Mouse (Mus musculus) forebrain, embryonic 13.5 days (tissue): Measurements from ENCODE around the gene Capza1. TPM values are rescaled to one million over a fixed set of nuclear protein-coding genes. Genes with fewer than 3 reads are reported as not detected.

Experiments used
- ATAC-seq: fragments of 200-750 bp; cut with Nextera tagmentation; 2 replicates; pipeline ENCODE4 v1.8.0; 2017
- H3K27ac ChIP-seq: fragments of 300-500 bp; sonication (generic); 2 replicates; pipeline ENCODE4 v1.5.1; 2015; ENCODE audit warnings: inconsistent platforms, mild to moderate bottlenecking, moderate library complexity
- H3K27me3 ChIP-seq: fragments of 300-500 bp; sonication (generic); 2 replicates; pipeline ENCODE4 v1.6.1; 2015; ENCODE audit warnings: mild to moderate bottlenecking, inconsistent platforms
- H3K36me3 ChIP-seq: fragments of 300-500 bp; sonication (generic); 2 replicates; pipeline ENCODE4 v1.6.1; 2015; ENCODE audit warnings: mild to moderate bottlenecking, inconsistent platforms; ENCODE audit not compliant: poor library complexity, severe bottlenecking
- H3K4me1 ChIP-seq: fragments of 300-500 bp; sonication (generic); 2 replicates; pipeline ENCODE4 v1.6.1; 2015; ENCODE audit warnings: inconsistent platforms
- H3K4me2 ChIP-seq: fragments of 300-500 bp; sonication (generic); 2 replicates; pipeline ENCODE4 v1.6.1; 2015; ENCODE audit warnings: inconsistent platforms, mild to moderate bottlenecking, moderate library complexity
- H3K4me3 ChIP-seq: fragments of 300-500 bp; sonication (generic); 2 replicates; pipeline ENCODE4 v1.5.1; 2015; ENCODE audit warnings: mild to moderate bottlenecking, inconsistent platforms
- H3K9ac ChIP-seq: fragments of 300-500 bp; sonication (generic); 2 replicates; pipeline ENCODE4 v1.6.1; 2015; ENCODE audit warnings: mild to moderate bottlenecking, inconsistent platforms
- H3K9me3 ChIP-seq: fragments of 300-500 bp; sonication (generic); replicated peaks from 2 replicates; pipeline ENCODE4 v1.6.1; 2016; ENCODE audit warnings: inconsistent platforms
- WGBS: fragments of 180-500 bp; shearing (Covaris S2); methylation state at CpG from one replicate; pipeline ENCODE4 v1.1.7; 2015; 5-methylcytosine and 5-hydroxymethylcytosine counted together
- polyA plus RNA-seq: library from polyadenylated mRNA; unstranded; fragments of >200 nt; fragmentation: Nextera tagmentation; extraction: Ambion mirVana; gene quantifications from 2 replicates; pipeline ENCODE4 v1.2.1, GENCODE M21; 2015

The Capza1 gene
- polyA plus RNA-seq, 1 experiment from 2014 or later = 180 TPM

- H3K36me3 ChIP-seq = peaks cover 17% of the 10 kb centered on the region
- WGBS = 53% methylated on average over 20 of the region's 20 CpGs
- H3K9me3 ChIP-seq = no peaks in the 10 kb centered on the region
- no peaks in the 10 kb centered on the region for H3K27me3 ChIP-seq
- peak overlapping the region; percentile 59 for H3K27ac ChIP-seq
- no peak overlapping the region for H3K4me2 ChIP-seq
- peak; percentile 90 for ATAC-seq
- H3K9ac ChIP-seq = no peak overlapping the region
- H3K4me1 ChIP-seq = peaks cover 56% of the 10 kb centered on the region
- no peak overlapping the region for H3K4me3 ChIP-seq
These were observed 70.2 kb downstream of the Capza1 start for GRCm38 (mm10) chr3:104793871-104794828.

- Histone ChIP-seq H3K27me3 (no peaks in the 10 kb centered on the region), H3K4me2 (no peak overlapping the region), H3K4me1 (peaks cover 65% of the 10 kb centered on the region), H3K4me3 (no peak overlapping the region), H3K27ac (no peak overlapping the region), H3K36me3 (peaks cover 10% of the 10 kb centered on the region; the same call in 1 of the 2 replicates), H3K9me3 (no peaks in the 10 kb centered on the region), H3K9ac (no peak overlapping the region)
- ATAC-seq = no peak
- 77% methylated on average over 15 of the region's 15 CpGs for WGBS
These were observed 71.7 kb downstream of the Capza1 start for GRCm38 (mm10) chr3:104792360-104793270.

- ATAC-seq = no peak
- WGBS = 90% methylated on average over 8 of the region's 8 CpGs
These were observed 72.6 kb downstream of the Capza1 start for GRCm38 (mm10) chr3:104791671-104792070.

GRCm38 (mm10) chr3:104791017-104791416 lies 73.3 kb downstream of the Capza1 start:
- no peak for ATAC-seq
- H3K9me3 ChIP-seq = no peaks in the 10 kb centered on the region
- peak overlapping the region; percentile 94 for H3K4me2 ChIP-seq
- H3K27me3 ChIP-seq = peaks cover 7% of the 10 kb centered on the region; the same call in 1 of the 2 replicates
- H3K4me1 ChIP-seq = peaks cover 60% of the 10 kb centered on the region
- H3K9ac ChIP-seq = peak overlapping the region; percentile 69; the same call in 1 of the 2 replicates
- WGBS = 26% methylated on average over 4 of the region's 4 CpGs
- H3K27ac ChIP-seq = no peak overlapping the region
- no peak overlapping the region for H3K4me3 ChIP-seq
- no peaks in the 10 kb centered on the region; the same call in 1 of the 2 replicates for H3K36me3 ChIP-seq

More at GRCm38 (mm10) chr3:104791671-104792070, 72.6 kb downstream of the Capza1 start:
- Histone ChIP-seq H3K9me3 (no peaks in the 10 kb centered on the region), H3K4me3 (no peak overlapping the region), H3K4me1 (peaks cover 65% of the 10 kb centered on the region), H3K27me3 (peaks cover 2% of the 10 kb centered on the region; the same call in 1 of the 2 replicates), H3K4me2 (no peak overlapping the region), H3K36me3 (peaks cover 4% of the 10 kb centered on the region; the same call in 1 of the 2 replicates), H3K27ac (no peak overlapping the region), H3K9ac (no peak overlapping the region)

- WGBS = 23% methylated on average over 6 of the region's 6 CpGs
- ATAC-seq = no peak
- peaks cover 55% of the 10 kb centered on the region for H3K4me1 ChIP-seq
These were observed 73.8 kb downstream of the Capza1 start for GRCm38 (mm10) chr3:104790401-104790937.

GRCm38 (mm10) chr3:104789822-104790221 lies 74.5 kb downstream of the Capza1 start:
- H3K4me3 ChIP-seq = peak overlapping the region; percentile 57
- peak overlapping the region; percentile 69 for H3K9ac ChIP-seq
- no peak overlapping the region for H3K27ac ChIP-seq
- peaks cover 48% of the 10 kb centered on the region for H3K4me1 ChIP-seq
- no peaks in the 10 kb centered on the region for H3K9me3 ChIP-seq
- peak overlapping the region; percentile 94 for H3K4me2 ChIP-seq
- no peaks in the 10 kb centered on the region for H3K36me3 ChIP-seq
- 35% methylated on average over 13 of the region's 13 CpGs for WGBS
- H3K27me3 ChIP-seq = peaks cover 19% of the 10 kb centered on the region
- ATAC-seq = no peak

More at GRCm38 (mm10) chr3:104790401-104790937, 73.8 kb downstream of the Capza1 start:
- no peaks in the 10 kb centered on the region for H3K9me3 ChIP-seq
- peak overlapping the region; percentile 69; the same call in 1 of the 2 replicates for H3K9ac ChIP-seq
- H3K27me3 ChIP-seq = peaks cover 12% of the 10 kb centered on the region
- H3K4me2 ChIP-seq = peak overlapping the region; percentile 94
- H3K4me3 ChIP-seq = peak overlapping the region; percentile 57
- no peaks in the 10 kb centered on the region for H3K36me3 ChIP-seq
- H3K27ac ChIP-seq = no peak overlapping the region

GRCm38 (mm10) chr3:104789312-104789605 lies 75.0 kb downstream of the Capza1 start:
- Histone ChIP-seq H3K9ac (peak overlapping the region; percentile 69), H3K27me3 (peaks cover 24% of the 10 kb centered on the region), H3K4me1 (peaks cover 43% of the 10 kb centered on the region), H3K4me3 (peak overlapping the region; percentile 57), H3K4me2 (peak overlapping the region; percentile 94), H3K9me3 (no peaks in the 10 kb centered on the region), H3K36me3 (no peaks in the 10 kb centered on the region), H3K27ac (no peak overlapping the region)
- ATAC-seq = peak; percentile 20; the same call in 1 of the 2 replicates
- 3% methylated on average over 10 of the region's 10 CpGs for WGBS

GRCm38 (mm10) chr3:104788561-104789311 lies 75.6 kb downstream of the Capza1 start:
- H3K27me3 ChIP-seq = peaks cover 30% of the 10 kb centered on the region
- no peaks in the 10 kb centered on the region for H3K36me3 ChIP-seq
- ATAC-seq = peak; percentile 87
- under 1% methylated on average over 45 of the region's 52 CpGs for WGBS
- H3K4me1 ChIP-seq = peaks cover 38% of the 10 kb centered on the region
- no peaks in the 10 kb centered on the region for H3K9me3 ChIP-seq
- H3K9ac ChIP-seq = peak overlapping the region; percentile 69
- peak overlapping the region; percentile 57 for H3K4me3 ChIP-seq
- H3K27ac ChIP-seq = no peak overlapping the region; the same call in 1 of the 2 replicates
- H3K4me2 ChIP-seq = peak overlapping the region; percentile 94

- Histone ChIP-seq H3K27me3 (peaks cover 36% of the 10 kb centered on the region), H3K36me3 (no peaks in the 10 kb centered on the region), H3K4me2 (peak within 1 kb of the TSS; percentile 94), H3K4me3 (peak within 1 kb of the TSS; percentile 57), H3K9ac (peak within 1 kb of the TSS; percentile 69), H3K27ac (no peak within 1 kb of the TSS; the same call in 1 of the 2 replicates), H3K4me1 (peaks cover 33% of the 10 kb centered on the region), H3K9me3 (no peaks in the 10 kb centered on the region)
- peak; percentile 1; the same call in 1 of the 2 replicates for ATAC-seq
- 33% methylated on average over 3 of the region's 3 CpGs for WGBS
These were observed 76.2 kb downstream of the Capza1 start, which contains the start of gene Rhoc for GRCm38 (mm10) chr3:104788075-104788474. Gene Rhoc, plus strand, starts transcription at chr3:104788375.

GRCm38 (mm10) chr3:104785284-104785683 lies 79.0 kb downstream of the Capza1 start:
- no peaks in the 10 kb centered on the region for H3K9me3 ChIP-seq
- ATAC-seq = no peak
- H3K36me3 ChIP-seq = no peaks in the 10 kb centered on the region
- no peak overlapping the region for H3K27ac ChIP-seq
- 90% methylated on average over 6 of the region's 6 CpGs for WGBS
- no peak overlapping the region for H3K9ac ChIP-seq
- H3K4me2 ChIP-seq = no peak overlapping the region
- peaks cover 64% of the 10 kb centered on the region for H3K27me3 ChIP-seq
- no peak overlapping the region for H3K4me3 ChIP-seq
- H3K4me1 ChIP-seq = peaks cover 36% of the 10 kb centered on the region
